Mouse (Mus musculus) lung, postnatal 0 days (tissue): ENCODE data around the gene Dkk3. TPM values are rescaled to one million over a fixed set of nuclear protein-coding genes. Genes with fewer than 3 reads are reported as not detected.

ENCODE experiments used
- ATAC-seq: fragments of 200-750 bp; cut with Nextera tagmentation; 2 replicates; pipeline ENCODE4 v1.8.0; 2017; ENCODE audit warnings: moderate library complexity
- DNase-seq: peaks from one replicate; pipeline ENCODE4 v3.0.0-alpha.2; 2016; ENCODE audit warnings: low spot score
- H3K27ac ChIP-seq: fragments of 300-500 bp; sonication (generic); 2 replicates; pipeline ENCODE4 v1.5.1; 2014; ENCODE audit warnings: antibody characterized with exemption, mild to moderate bottlenecking, low read length, mixed read lengths
- H3K27me3 ChIP-seq: fragments of 300-500 bp; sonication (generic); replicated peaks from 2 replicates; pipeline ENCODE4 v1.6.1; 2014; ENCODE audit warnings: low read length, mixed read lengths; ENCODE audit not compliant: insufficient read depth
- H3K36me3 ChIP-seq: fragments of 300-500 bp; sonication (generic); 2 replicates; pipeline ENCODE4 v1.6.1; 2014; ENCODE audit warnings: low read length, mixed read lengths; ENCODE audit not compliant: insufficient read depth
- H3K4me1 ChIP-seq: fragments of 300-500 bp; sonication (generic); 2 replicates; pipeline ENCODE4 v1.6.1; 2014; ENCODE audit warnings: antibody characterized with exemption, low read depth, low read length, mixed read lengths; ENCODE audit not compliant: insufficient read depth
- H3K4me2 ChIP-seq: fragments of 300-500 bp; sonication (generic); replicated peaks from 2 replicates; pipeline ENCODE4 v1.6.1; 2014; ENCODE audit warnings: low read depth, mild to moderate bottlenecking, low read length, moderate library complexity, mixed read lengths
- H3K4me3 ChIP-seq: fragments of 300-500 bp; sonication (generic); 2 replicates; pipeline ENCODE4 v1.5.1; 2014; ENCODE audit warnings: low read depth, low read length
- H3K9ac ChIP-seq: fragments of 300-500 bp; sonication (generic); replicated peaks from 2 replicates; pipeline ENCODE4 v1.6.1; 2014; ENCODE audit warnings: low read depth, mild to moderate bottlenecking
- H3K9me3 ChIP-seq: fragments of 300-500 bp; sonication (generic); 2 replicates; pipeline ENCODE4 v1.6.1; 2016; ENCODE audit warnings: low read length, mixed read lengths
- CTCF ChIP-seq: IDR thresholded peaks from 2 replicates; pipeline ENCODE4 v1.5.1; 2016; ENCODE audit warnings: antibody characterized with exemption, mild to moderate bottlenecking
- EP300 ChIP-seq: IDR thresholded peaks from 2 replicates; pipeline ENCODE4 v1.6.1; 2016; ENCODE audit warnings: antibody characterized with exemption, mild to moderate bottlenecking, control low read depth
- WGBS: fragments of 180-500 bp; shearing (Covaris S2); extraction: QIAGEN DNeasy Blood & Tissue Kit; methylation state at CpG from one replicate; pipeline ENCODE4 v1.1.7; 2014; 5-methylcytosine and 5-hydroxymethylcytosine counted together
- polyA plus RNA-seq: library from polyadenylated mRNA; unstranded; fragments of >200 nt; fragmentation: Nextera tagmentation; extraction: Ambion mirVana; gene quantifications from 2 replicates; pipeline ENCODE4 v1.2.1, GENCODE M21; 2015

The Dkk3 gene
- polyA plus RNA-seq, 1 experiment from 2014 or later, result 82.5 TPM

GRCm38 (mm10) chr7:112147979-112148378, 10.9 kb downstream of the Dkk3 start:
- no peak for DNase-seq
- no peak overlapping the region for H3K4me2 ChIP-seq

GRCm38 (mm10) chr7:112144646-112145179, 14.1 kb downstream of the Dkk3 start:
- H3K27ac ChIP-seq, result no peak overlapping the region
- DNase-seq (no peak), ATAC-seq (no peak)
- H3K4me2 ChIP-seq, result no peak overlapping the region
- H3K9ac ChIP-seq, result no peak overlapping the region
- H3K4me3 ChIP-seq, result no peak overlapping the region
- H3K27me3 ChIP-seq, result no peaks in the 10 kb centered on the region
- no peaks in the 10 kb centered on the region for H3K36me3 ChIP-seq
- H3K9me3 ChIP-seq, result no peaks in the 10 kb centered on the region
- 72% methylated on average over 11 of the region's 11 CpGs for WGBS
- TF ChIP-seq EP300, result no peak
- TF ChIP-seq CTCF, result no peak
- no peaks in the 10 kb centered on the region for H3K4me1 ChIP-seq

More at GRCm38 (mm10) chr7:112147979-112148378, 10.9 kb downstream of the Dkk3 start:
- ATAC-seq, result no peak
- Histone ChIP-seq H3K4me3 (no peak overlapping the region), H3K27ac (no peak overlapping the region), H3K9me3 (no peaks in the 10 kb centered on the region), H3K27me3 (no peaks in the 10 kb centered on the region), H3K36me3 (0 out of 2 replicates have a peak, but pooled peaks cover 3% of the 10 kb centered on the region), H3K9ac (no peak overlapping the region), H3K4me1 (no peaks in the 10 kb centered on the region)
- 55% methylated on average over 2 of the region's 2 CpGs for WGBS
- TF ChIP-seq EP300 (no peak), CTCF (no peak)

- 73% methylated on average over 4 of the region's 4 CpGs for WGBS
- H3K27ac ChIP-seq, result no peak overlapping the region
- H3K4me2 ChIP-seq, result no peak overlapping the region
- DNase-seq, result no peak
- TF ChIP-seq EP300, result no peak
- TF ChIP-seq CTCF, result no peak
- H3K4me3 ChIP-seq, result no peak overlapping the region
- H3K36me3 ChIP-seq, result no peaks in the 10 kb centered on the region
- no peaks in the 10 kb centered on the region for H3K9me3 ChIP-seq
- ATAC-seq, result no peak
- no peaks in the 10 kb centered on the region for H3K27me3 ChIP-seq
- H3K4me1 ChIP-seq, result no peaks in the 10 kb centered on the region
- no peak overlapping the region for H3K9ac ChIP-seq
Observed at GRCm38 (mm10) chr7:112143978-112144377, 14.9 kb downstream of the Dkk3 start.

- ATAC-seq (no peak), DNase-seq (no peak)
- no peak for TF ChIP-seq EP300
- no peak for TF ChIP-seq CTCF
- no peaks in the 10 kb centered on the region for H3K9me3 ChIP-seq
- no peaks in the 10 kb centered on the region for H3K36me3 ChIP-seq
- no peak overlapping the region for H3K4me3 ChIP-seq
- no peaks in the 10 kb centered on the region for H3K27me3 ChIP-seq
- H3K9ac ChIP-seq, result no peak overlapping the region
- no peak overlapping the region for H3K27ac ChIP-seq
- no peak overlapping the region for H3K4me2 ChIP-seq
- 45% methylated on average over 7 of the region's 7 CpGs for WGBS
- peaks cover 3% of the 10 kb centered on the region; the same call in 1 of the 2 replicates for H3K4me1 ChIP-seq
Observed at GRCm38 (mm10) chr7:112143090-112143500, 15.8 kb downstream of the Dkk3 start.

- DNase-seq (no peak), ATAC-seq (no peak)
Observed at GRCm38 (mm10) chr7:112142616-112143015, 16.2 kb downstream of the Dkk3 start.

GRCm38 (mm10) chr7:112140725-112141124, 18.1 kb downstream of the Dkk3 start:
- no peak for DNase-seq
- no peaks in the 10 kb centered on the region for H3K27me3 ChIP-seq
- no peak for ATAC-seq
- no peak overlapping the region for H3K4me2 ChIP-seq
- H3K9me3 ChIP-seq, result no peaks in the 10 kb centered on the region
- WGBS, result 88% methylated on average over 2 of the region's 2 CpGs
- H3K9ac ChIP-seq, result no peak overlapping the region
- no peak overlapping the region for H3K4me3 ChIP-seq
- no peak overlapping the region for H3K27ac ChIP-seq
- no peaks in the 10 kb centered on the region for H3K36me3 ChIP-seq
- TF ChIP-seq EP300 (no peak), CTCF (no peak)
- peaks cover 4% of the 10 kb centered on the region; the same call in 1 of the 2 replicates for H3K4me1 ChIP-seq

More at GRCm38 (mm10) chr7:112142616-112143015, 16.2 kb downstream of the Dkk3 start:
- no peaks in the 10 kb centered on the region for H3K27me3 ChIP-seq
- 69% methylated on average over 3 of the region's 3 CpGs for WGBS
- H3K27ac ChIP-seq, result no peak overlapping the region
- TF ChIP-seq CTCF (no peak), EP300 (no peak)
- H3K9me3 ChIP-seq, result no peaks in the 10 kb centered on the region
- no peak overlapping the region for H3K4me2 ChIP-seq
- no peaks in the 10 kb centered on the region for H3K36me3 ChIP-seq
- no peak overlapping the region for H3K4me3 ChIP-seq
- H3K9ac ChIP-seq, result no peak overlapping the region
- peaks cover 4% of the 10 kb centered on the region; the same call in 1 of the 2 replicates for H3K4me1 ChIP-seq
